Mouse (Mus musculus): ENCODE measurements around the gene Ugt2b35. TPM values are rescaled to one million over a fixed set of nuclear protein-coding genes. Genes with fewer than 3 reads are reported as not detected.

Gene Ugt2b35
- polyA plus RNA-seq, 1 experiment from 2014 or later: not detected

DNA sequence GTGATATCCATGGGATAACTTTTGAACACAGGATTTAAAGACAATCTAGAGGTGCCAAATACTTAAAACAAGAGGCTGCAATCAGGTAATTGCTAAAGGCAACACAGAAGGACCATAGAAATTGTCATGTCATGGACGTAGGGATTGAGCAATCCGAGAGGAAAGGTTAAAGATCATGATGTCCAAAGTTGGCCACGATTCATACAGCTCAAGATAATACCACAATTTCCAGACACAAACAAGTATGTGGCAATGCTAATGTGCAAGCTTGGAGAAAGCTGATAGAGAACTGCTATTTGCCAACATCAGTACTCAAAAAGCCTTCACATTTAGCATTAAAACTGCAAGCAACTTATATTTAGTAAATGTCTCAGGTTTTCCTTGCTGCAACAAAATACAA, 26.7 kb downstream of the Ugt2b35 start:
- ATAC-seq (ENCODE audit: insufficient read depth) (no peak), DNase-seq (no peak)
- WGBS: 69% methylated on average over 3 of the region's 3 CpGs
- H3K27ac ChIP-seq (ENCODE audit: low read depth): no peak overlapping the region
- no peaks in the 10 kb centered on the region for H3K4me1 ChIP-seq (ENCODE audit: insufficient read depth)
- H3K4me3 ChIP-seq (ENCODE audit: low read depth, low read length): no peak overlapping the region
- H3K4me2 ChIP-seq: no peak overlapping the region
- H3K27me3 ChIP-seq (ENCODE audit: insufficient read depth, low read length): no peaks in the 10 kb centered on the region
- no peak overlapping the region for H3K9ac ChIP-seq
- no peaks in the 10 kb centered on the region for H3K36me3 ChIP-seq (ENCODE audit: insufficient read depth)
- TF ChIP-seq CTCF (IDR thresholded peaks at IDR 0.05; ENCODE audit: low read depth): no peak
- no peaks in the 10 kb centered on the region for H3K9me3 ChIP-seq (ENCODE audit: low read depth, low read length)

DNA sequence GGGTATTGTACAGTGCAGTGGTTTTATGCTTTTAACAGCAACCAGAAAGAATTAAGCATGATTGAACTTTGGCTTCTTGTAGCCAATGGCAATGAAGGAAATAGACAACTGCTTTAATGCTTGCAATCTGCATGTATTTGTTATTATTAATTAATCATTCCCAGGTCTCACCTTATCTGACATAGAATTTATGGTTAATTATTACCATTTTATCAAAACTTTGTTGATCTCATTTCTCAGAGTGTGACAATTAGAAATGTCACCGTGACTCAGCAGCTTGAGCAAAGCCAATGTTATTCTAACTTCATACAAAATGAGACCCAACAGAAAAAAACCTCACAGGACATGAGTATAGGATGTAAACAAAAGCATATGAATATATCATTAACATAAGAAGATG, 30.0 kb downstream of the Ugt2b35 start:
- Histone ChIP-seq H3K9ac (no peak overlapping the region), H3K27ac (ENCODE audit: low read depth) (no peak overlapping the region), H3K9me3 (ENCODE audit: low read depth, low read length) (no peaks in the 10 kb centered on the region), H3K4me1 (ENCODE audit: insufficient read depth) (no peaks in the 10 kb centered on the region), H3K36me3 (ENCODE audit: insufficient read depth) (no peaks in the 10 kb centered on the region), H3K27me3 (ENCODE audit: insufficient read depth, low read length) (no peaks in the 10 kb centered on the region), H3K4me2 (no peak overlapping the region), H3K4me3 (ENCODE audit: low read depth, low read length) (no peak overlapping the region)
- DNase-seq (no peak), ATAC-seq (ENCODE audit: insufficient read depth) (no peak)
- TF ChIP-seq CTCF (IDR thresholded peaks at IDR 0.05; ENCODE audit: low read depth): no peak
- WGBS: 74% methylated on average over 1 of the region's 1 CpGs

Other genes with a start within 250 kb of the Ugt2b35 start
- 45.1 and 46.1 TPM in 2 replicates for gene Ythdc1, start 196.6 kb upstream of the Ugt2b35 start, polyA plus RNA-seq (2014; fragmentation: Nextera tagmentation; extraction: Ambion mirVana)
- gene Ugt2b34, start 93.9 kb upstream of the Ugt2b35 start, polyA plus RNA-seq (2014; fragmentation: Nextera tagmentation; extraction: Ambion mirVana): not detected in 2 replicates
- not detected in 2 replicates for gene Ugt2b1, start 74.3 kb upstream of the Ugt2b35 start, polyA plus RNA-seq (2014; fragmentation: Nextera tagmentation; extraction: Ambion mirVana)
- gene Ugt2b36, start 91.7 kb downstream of the Ugt2b35 start, polyA plus RNA-seq (2014; fragmentation: Nextera tagmentation; extraction: Ambion mirVana): not detected in 2 replicates
- not detected in 2 replicates for gene Ugt2b5, start 139.5 kb downstream of the Ugt2b35 start, polyA plus RNA-seq (2014; fragmentation: Nextera tagmentation; extraction: Ambion mirVana)